Mouse (Mus musculus): ENCODE measurements around the gene Pvalb.

The Pvalb gene

GRCm38 (mm10) chr15:78206312-78206711, at the start of gene Pvalb:
Gene Pvalb (minus strand): TSS chr15:78206400.
- no peak for DNase-seq (ENCODE audit: low spot score in 2 of 2)

GRCm38 (mm10) chr15:78254751-78255150, 48.6 kb upstream of the Pvalb start:
- DNase-seq (ENCODE audit: low spot score in 2 of 2): no peak

DNA sequence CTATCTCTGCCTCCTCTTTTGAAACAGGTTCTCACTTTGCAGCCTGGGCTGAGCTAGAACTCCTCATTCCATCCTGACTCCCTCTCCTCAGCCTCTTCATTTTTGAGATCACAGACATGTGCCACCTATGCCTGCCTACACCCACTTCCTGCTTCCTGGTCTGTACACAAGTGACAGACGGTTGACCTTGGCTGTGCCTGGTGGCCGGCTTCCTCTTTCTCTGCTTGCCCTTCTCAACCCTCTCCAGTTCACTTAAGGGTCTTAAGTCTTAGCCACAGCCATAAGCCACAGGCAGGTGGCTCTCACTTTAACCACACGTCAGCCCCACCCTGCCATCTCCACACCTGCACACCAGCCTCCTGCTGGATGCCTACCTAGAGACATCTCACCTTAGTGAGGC, 42.2 kb upstream of the Pvalb start:
- DNase-seq (ENCODE audit: low spot score in 2 of 2): no peak

DNA sequence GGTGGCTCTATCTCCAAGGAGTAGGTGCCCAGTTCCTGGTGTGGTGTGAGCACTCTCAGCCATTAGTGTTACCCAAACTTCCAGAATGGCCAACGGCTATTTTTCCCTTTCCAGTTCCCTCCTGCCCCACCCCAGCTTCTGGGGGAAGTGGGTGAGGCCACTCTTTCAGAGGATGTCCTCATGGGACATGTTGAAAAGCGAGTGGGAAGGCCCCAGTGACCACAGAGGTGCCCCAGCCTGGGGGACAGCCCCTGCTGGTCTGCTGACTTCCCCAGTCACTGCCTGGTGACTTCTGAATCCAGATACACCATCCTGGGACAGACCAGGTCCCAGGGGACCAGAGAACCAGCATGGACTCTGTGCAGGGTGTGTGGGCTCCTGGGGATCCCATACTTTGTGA, 41.5 kb upstream of the Pvalb start:
- no peak for DNase-seq (ENCODE audit: low spot score in 2 of 2)

DNA sequence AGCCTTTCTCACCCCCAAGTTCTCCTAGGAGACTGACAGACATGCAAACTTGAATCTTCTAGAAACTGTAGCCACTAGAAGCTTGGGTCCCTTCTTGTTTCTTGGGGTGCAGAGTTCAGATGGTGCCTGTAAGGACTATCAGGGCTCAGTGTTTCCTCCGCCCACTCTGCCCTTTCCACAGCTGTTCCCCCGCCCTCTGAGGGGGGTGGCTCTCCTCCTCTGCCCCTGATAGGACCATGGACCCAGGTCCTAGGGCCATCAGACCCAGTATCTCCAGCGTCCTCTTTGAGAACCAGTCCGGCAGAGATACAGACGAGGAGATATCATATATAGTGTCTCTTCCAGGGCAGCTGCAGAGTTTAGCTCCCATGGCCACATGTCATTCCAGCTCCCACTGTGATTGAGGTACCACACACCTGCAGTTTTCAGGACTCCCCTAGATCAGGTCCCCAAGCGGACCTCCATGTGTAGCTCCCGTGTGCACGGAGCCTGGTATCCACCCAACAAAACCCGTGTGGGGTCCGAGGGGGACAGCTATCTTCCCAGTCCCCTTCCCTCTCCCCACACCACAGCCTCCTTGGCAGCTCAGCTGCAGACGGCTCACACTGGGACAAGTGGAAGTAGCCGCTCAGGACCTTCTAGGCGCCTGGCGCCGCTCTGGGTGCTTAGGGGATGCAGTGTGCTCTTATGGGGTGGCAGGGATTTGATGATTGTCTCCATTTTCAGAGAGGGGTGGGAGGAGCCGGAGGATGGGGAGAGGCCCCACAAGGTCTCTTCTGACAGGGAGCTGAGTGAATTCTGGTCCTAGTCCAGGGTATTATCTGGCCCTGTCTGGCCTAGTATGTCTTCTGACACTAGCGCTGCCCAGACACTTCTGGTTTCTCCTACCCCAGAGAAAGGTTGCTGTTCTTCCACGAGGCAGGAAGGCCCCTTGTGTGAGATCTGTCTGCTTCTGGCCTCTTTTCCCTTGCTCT, 40.2 kb upstream of the Pvalb start:
- DNase-seq (ENCODE audit: low spot score in 2 of 2): no peak

DNA sequence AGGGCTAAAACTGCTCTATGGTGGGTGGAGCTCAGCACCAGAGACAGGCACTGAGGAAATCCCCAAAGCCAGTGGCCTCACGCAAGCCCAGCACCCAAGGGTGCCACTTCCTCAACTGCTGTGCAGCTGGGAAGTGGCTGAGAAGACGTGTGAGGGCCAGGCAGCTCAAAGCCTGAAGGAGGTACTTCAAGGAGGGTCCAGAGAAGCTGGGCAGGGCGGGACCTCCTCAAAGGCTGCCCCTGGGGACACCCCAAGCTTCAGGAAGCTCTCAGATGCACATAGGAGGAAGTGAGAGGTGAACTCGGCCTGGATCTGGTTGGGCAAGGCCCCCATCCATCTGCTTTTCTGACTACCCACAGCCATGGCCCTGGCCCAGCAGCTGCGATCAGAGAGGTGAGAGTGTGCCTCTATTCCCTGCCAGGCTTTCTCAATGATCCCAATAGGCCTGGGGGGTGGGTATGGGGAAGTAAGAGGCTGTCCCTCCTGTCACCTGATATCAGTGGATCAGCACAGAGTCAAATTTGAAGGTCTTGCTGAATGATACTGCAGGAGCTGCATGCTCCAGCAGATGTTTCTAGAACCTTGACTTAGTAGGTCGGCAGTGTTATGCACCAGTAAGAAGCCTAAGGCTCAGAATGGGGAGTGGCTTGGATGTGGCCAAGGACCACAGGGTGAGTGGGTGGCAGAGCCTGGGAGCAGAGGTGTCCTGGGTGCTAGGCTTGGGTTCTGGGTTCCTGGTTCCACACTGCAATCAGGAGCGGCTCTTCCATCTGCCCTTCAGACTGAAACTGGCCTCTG, 38.7 kb upstream of the Pvalb start, which contains the start of gene Ncf4:
Ncf4 (plus strand) TSS at position 107 of the 798 bp plus-strand sequence.
- DNase-seq (ENCODE audit: low spot score in 2 of 2): no peak

DNA sequence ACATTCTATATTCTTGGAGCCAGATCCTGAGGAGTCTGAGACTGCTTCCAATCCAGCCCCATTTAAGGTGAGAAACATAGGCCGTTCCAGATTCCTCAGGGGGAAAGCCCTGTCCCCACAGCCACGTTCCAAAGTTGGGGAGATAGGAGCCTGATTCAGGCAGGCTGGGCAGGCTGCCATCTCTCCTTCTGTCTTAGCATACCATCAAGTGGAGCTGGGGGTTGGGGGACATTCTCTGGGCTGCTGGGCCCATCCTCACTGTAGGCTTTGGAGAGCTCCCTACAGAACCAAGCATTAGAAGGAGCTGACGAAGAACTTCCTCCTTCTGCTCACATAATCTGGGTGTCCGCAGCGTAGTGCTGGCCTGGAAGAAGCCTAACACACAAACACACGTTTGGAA, 37.6 kb upstream of the Pvalb start:
- DNase-seq (ENCODE audit: low spot score in 2 of 2): no peak

DNA sequence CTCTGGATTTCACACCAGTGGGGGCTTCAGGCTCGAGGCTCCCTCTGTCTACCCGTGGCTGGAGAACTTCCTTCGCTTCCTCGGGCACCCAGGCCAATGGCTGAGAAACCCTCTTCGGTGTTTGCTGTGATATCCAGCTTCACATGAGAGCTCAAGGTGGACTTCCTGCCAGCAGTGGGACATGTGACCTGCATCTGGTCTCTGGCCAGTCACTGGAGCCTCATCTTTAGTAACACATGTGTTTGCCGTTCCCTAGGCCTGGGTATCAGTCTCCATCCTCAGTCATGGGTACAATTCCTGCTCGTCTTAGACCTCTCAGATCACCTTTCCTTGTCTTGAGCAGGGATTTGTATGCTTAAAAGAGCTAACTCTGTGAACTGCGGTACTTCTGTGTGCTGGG, 36.9 kb upstream of the Pvalb start:
- no peak for DNase-seq (ENCODE audit: low spot score in 2 of 2)

DNA sequence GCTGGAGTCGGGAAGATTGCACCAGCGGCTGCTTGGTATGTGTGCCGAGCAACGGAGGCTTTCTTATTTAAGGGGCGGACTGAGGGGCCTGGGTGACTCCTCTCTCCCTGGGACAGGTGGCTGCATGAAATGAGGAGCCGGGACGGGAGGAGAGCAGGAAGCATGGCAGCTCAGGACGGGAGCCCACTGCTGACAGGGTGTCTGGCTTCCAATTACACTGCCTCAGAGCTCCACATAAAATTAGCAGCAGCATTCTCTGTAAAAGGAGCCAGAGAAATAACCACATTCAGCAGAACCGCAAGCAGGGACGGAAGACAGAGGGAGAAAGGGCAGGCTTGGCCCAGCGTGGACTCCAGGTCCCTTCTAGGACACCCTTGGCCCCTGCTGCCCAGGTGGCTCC, 35.1 kb upstream of the Pvalb start:
- no peak for DNase-seq (ENCODE audit: low spot score in 2 of 2)

GRCm38 (mm10) chr15:78239956-78240617, 33.9 kb upstream of the Pvalb start:
- DNase-seq (ENCODE audit: low spot score in 2 of 2): no peak

- DNase-seq (ENCODE audit: low spot score in 2 of 2): no peak
These were observed 33.3 kb upstream of the Pvalb start for GRCm38 (mm10) chr15:78239453-78239852.

DNA sequence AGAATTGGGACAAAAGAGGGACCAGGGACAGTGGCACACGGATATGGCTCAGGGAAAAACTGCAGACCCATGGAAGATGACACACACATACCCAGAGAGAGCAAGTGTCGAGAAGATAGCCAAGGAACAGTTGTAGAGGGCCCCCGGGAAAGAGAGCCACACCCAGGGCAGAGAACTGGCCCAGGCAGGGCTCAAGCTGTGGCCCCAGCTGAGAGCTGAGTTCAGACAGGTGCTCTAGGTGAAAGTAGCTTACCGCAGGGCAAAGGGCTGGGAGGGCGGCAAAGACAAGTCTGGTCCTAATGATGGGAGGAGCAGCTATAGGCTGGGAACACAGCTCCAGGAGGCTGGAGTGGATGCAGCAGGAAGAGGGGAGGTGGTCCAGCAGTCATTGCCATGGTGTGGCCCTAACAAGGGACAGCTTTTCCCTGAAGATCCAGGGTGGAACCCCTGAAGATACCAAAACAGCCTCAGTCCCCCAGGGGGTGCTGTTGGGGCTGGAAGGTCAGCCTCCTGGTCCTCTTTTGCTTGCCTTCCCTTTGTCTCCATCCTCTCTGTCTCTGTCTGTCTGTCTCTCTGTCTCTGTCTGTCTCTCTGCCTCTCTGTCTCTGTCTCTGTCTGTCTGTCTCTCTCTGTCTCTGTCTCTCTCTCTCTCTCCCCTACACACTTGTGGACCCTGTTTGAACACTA, 28.8 kb upstream of the Pvalb start:
- DNase-seq (ENCODE audit: low spot score in 2 of 2): no peak

DNA sequence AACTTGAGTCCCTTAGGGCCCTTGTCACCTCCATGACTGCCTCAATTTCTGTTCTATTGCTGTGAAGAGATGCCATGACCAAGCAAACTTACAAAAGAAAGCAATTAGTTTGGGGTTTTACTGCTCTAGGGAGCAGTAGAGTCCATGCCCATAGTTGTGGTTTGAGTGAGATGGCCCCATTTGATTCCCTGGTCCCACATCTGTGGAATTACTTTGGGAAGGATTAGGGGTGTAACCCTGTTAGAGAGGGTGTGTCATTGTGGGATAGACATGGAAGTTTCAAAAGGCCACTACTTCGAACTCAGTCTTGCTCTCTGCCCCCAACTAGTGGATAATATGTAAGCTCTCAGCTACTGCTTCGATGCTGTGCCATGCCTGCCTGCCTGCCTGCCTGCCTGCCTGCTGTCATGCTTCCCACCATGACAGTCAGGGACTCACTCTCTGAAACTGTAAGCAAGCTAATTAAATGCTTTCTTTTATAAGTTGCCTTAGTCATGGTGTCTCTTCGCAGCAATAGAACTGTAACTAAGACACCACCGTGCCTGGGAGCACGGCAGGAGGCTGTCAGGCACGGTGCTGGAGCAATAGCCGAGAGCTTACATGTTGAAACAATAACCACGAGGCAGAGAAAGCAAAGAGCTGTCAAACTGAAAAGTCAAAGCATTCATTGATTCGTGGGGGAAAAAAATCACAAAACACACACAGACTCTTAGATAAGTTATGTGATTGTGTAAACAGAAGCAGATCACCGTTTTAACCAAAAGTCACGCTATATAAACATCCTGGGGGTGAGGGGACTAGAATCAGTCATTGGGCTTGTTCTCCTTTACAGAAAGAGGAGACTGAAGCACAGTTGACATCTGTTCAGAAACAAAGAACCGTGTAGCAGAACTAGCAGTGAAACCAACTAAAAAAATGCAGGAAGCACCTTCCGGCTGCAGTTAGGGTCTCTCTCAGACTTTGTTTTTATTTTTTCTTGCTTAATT, 25.4 kb upstream of the Pvalb start:
- no peak for DNase-seq (ENCODE audit: low spot score in 2 of 2)

DNA sequence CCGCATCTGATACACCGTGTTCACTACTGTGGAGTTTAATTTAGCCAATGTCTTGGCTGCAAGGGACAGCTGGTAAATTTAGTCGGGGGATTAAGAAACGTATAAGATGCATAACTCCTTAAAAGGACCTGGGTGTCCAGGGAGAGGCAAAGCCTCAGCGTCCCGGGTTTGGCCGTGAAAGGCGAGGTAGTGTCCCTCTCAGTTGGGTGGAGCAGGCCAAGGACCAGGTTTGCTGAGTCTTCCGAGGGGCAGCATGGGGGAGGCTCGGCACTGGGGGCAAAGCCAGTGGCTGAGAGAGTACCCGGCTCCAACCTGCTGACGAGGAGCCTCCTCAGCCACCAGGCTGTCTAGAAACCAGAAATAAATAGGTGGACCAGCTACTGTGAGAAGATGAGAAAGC, 21.6 kb upstream of the Pvalb start:
- no peak for DNase-seq (ENCODE audit: low spot score in 2 of 2)

- DNase-seq (ENCODE audit: low spot score in 2 of 2): no peak
These were observed 9.1 kb upstream of the Pvalb start for GRCm38 (mm10) chr15:78215269-78215668.

DNA sequence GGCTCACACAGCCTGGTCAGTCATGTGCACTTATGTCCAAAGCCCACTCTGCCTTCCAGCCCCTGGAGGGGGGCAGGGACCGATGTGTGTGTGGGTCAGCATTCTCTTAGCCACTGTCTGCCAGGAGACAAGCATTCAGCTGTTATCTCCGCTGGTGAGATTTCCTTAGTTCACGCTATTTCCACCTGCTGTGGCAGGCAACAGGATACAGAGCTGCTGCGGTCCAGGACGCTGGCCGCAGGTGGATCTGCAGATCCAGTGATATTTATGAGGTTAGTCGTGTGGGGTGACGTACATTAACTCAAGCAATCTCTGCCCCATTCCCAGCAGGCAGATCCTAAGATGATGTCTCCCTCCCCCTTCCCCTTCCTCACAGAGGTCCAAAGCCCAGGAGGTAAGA, 5.2 kb upstream of the Pvalb start:
- no peak for DNase-seq (ENCODE audit: low spot score in 2 of 2)

- DNase-seq (ENCODE audit: low spot score in 2 of 2): no peak
These were observed 4.0 kb upstream of the Pvalb start for GRCm38 (mm10) chr15:78210203-78210602.

DNA sequence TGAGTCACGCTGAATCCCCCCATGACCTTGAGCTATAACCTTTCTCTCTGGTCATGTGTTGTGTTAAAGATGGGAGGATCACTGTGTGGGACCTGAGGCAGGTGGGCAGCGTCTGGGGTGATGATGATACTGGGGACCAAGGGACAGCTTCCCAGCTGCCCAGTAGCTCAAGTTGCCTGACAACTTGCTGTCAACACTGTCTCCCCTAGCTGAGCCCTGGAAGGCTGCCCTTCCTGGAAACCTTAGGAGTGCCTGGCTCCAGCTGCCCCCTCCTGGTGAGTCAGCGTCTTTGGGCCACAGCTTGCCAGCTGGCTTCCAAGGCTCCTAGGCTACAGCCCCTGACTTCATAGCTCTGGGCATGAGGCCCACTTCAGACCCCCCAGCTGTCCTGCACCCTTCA, 1.0 kb downstream of the Pvalb start:
- no peak for DNase-seq (ENCODE audit: low spot score in 2 of 2)

GRCm38 (mm10) chr15:78204053-78204847, 1.9 kb downstream of the Pvalb start:
- DNase-seq (ENCODE audit: low spot score in 2 of 2): peak in 1 of 2 experiments; percentile 32

Data from urinary bladder, postnatal 4 days (tissue).